Mouse (Mus musculus): ENCODE results near the gene Syt9. TPM values are rescaled to one million over a fixed set of nuclear protein-coding genes. Genes with fewer than 3 reads are reported as not detected.

Syt9 gene
- polyA plus RNA-seq, 1 experiment from 2014 or later: 2.0 TPM

GRCm38 (mm10) chr7:107400061-107400799 lies 29.7 kb downstream of the Syt9 start:
- no peaks in the 10 kb centered on the region for H3K27me3 ChIP-seq (ENCODE audit: low read depth, poor library complexity, severe bottlenecking)
- DNase-seq (ENCODE audit: low spot score): no peak
- H3K36me3 ChIP-seq: no peaks in the 10 kb centered on the region
- WGBS: 94% methylated on average over 15 of the region's 15 CpGs
- H3K4me1 ChIP-seq: no peaks in the 10 kb centered on the region
- H3K27ac ChIP-seq: no peak overlapping the region
- no peak overlapping the region for H3K4me3 ChIP-seq
- H3K9me3 ChIP-seq (replicated peaks): no peaks in the 10 kb centered on the region

GRCm38 (mm10) chr7:107403261-107403660 lies 32.7 kb downstream of the Syt9 start:
- no peaks in the 10 kb centered on the region for H3K9me3 ChIP-seq (replicated peaks)
- no peaks in the 10 kb centered on the region for H3K36me3 ChIP-seq
- H3K27ac ChIP-seq: no peak overlapping the region
- H3K4me1 ChIP-seq: no peaks in the 10 kb centered on the region
- no peak overlapping the region for H3K4me3 ChIP-seq
- WGBS: 92% methylated on average over 3 of the region's 3 CpGs
- no peaks in the 10 kb centered on the region for H3K27me3 ChIP-seq (ENCODE audit: low read depth, poor library complexity, severe bottlenecking)
- DNase-seq (ENCODE audit: low spot score): no peak

GRCm38 (mm10) chr7:107414928-107415327 lies 44.4 kb downstream of the Syt9 start:
- no peak for DNase-seq (ENCODE audit: low spot score)
- no peaks in the 10 kb centered on the region for H3K27me3 ChIP-seq (ENCODE audit: low read depth, poor library complexity, severe bottlenecking)
- H3K9me3 ChIP-seq (replicated peaks): no peaks in the 10 kb centered on the region
- no peak overlapping the region for H3K27ac ChIP-seq
- H3K4me3 ChIP-seq: no peak overlapping the region
- WGBS: 90% methylated on average over 6 of the region's 6 CpGs
- no peaks in the 10 kb centered on the region for H3K4me1 ChIP-seq
- no peaks in the 10 kb centered on the region for H3K36me3 ChIP-seq

- no peak overlapping the region for H3K27ac ChIP-seq
- H3K4me1 ChIP-seq: no peaks in the 10 kb centered on the region
- H3K27me3 ChIP-seq (ENCODE audit: low read depth, poor library complexity, severe bottlenecking): no peaks in the 10 kb centered on the region
- no peak overlapping the region for H3K4me3 ChIP-seq
- no peaks in the 10 kb centered on the region for H3K36me3 ChIP-seq
- H3K9me3 ChIP-seq (replicated peaks): no peaks in the 10 kb centered on the region
- WGBS: 80% methylated on average over 3 of the region's 3 CpGs
- no peak for DNase-seq (ENCODE audit: low spot score)
Observed at GRCm38 (mm10) chr7:107417043-107417850, 46.7 kb downstream of the Syt9 start.

- Histone ChIP-seq H3K4me1 (no peaks in the 10 kb centered on the region), H3K4me3 (no peak overlapping the region), H3K9me3 (replicated peaks) (no peaks in the 10 kb centered on the region), H3K36me3 (no peaks in the 10 kb centered on the region), H3K27me3 (ENCODE audit: low read depth, poor library complexity, severe bottlenecking) (no peaks in the 10 kb centered on the region), H3K27ac (no peak overlapping the region)
- 84% methylated on average over 3 of the region's 3 CpGs for WGBS
- DNase-seq (ENCODE audit: low spot score): no peak
Observed at GRCm38 (mm10) chr7:107437381-107437780, 66.9 kb downstream of the Syt9 start.

GRCm38 (mm10) chr7:107444579-107444978 lies 74.1 kb downstream of the Syt9 start:
- H3K27ac ChIP-seq: no peak overlapping the region
- no peaks in the 10 kb centered on the region for H3K27me3 ChIP-seq (ENCODE audit: low read depth, poor library complexity, severe bottlenecking)
- H3K36me3 ChIP-seq: no peaks in the 10 kb centered on the region
- no peaks in the 10 kb centered on the region for H3K4me1 ChIP-seq
- no peak overlapping the region for H3K4me3 ChIP-seq
- no peaks in the 10 kb centered on the region for H3K9me3 ChIP-seq (replicated peaks)
- DNase-seq (ENCODE audit: low spot score): no peak

- Histone ChIP-seq H3K27ac (no peak overlapping the region), H3K9me3 (replicated peaks) (no peaks in the 10 kb centered on the region), H3K4me3 (no peak overlapping the region), H3K36me3 (no peaks in the 10 kb centered on the region), H3K4me1 (no peaks in the 10 kb centered on the region), H3K27me3 (ENCODE audit: low read depth, poor library complexity, severe bottlenecking) (no peaks in the 10 kb centered on the region)
- no peak for DNase-seq (ENCODE audit: low spot score)
- 78% methylated on average over 2 of the region's 2 CpGs for WGBS
Observed at GRCm38 (mm10) chr7:107454660-107455059, 84.1 kb downstream of the Syt9 start.

- 76% methylated on average over 5 of the region's 5 CpGs for WGBS
- Histone ChIP-seq H3K4me3 (no peak overlapping the region), H3K36me3 (no peaks in the 10 kb centered on the region), H3K9me3 (replicated peaks) (no peaks in the 10 kb centered on the region), H3K4me1 (no peaks in the 10 kb centered on the region), H3K27ac (no peak overlapping the region), H3K27me3 (ENCODE audit: low read depth, poor library complexity, severe bottlenecking) (no peaks in the 10 kb centered on the region)
- no peak for DNase-seq (ENCODE audit: low spot score)
Observed at GRCm38 (mm10) chr7:107455118-107455521, 84.6 kb downstream of the Syt9 start.

- WGBS: 88% methylated on average over 3 of the region's 4 CpGs
Observed at GRCm38 (mm10) chr7:107461167-107461566, 90.6 kb downstream of the Syt9 start.

GRCm38 (mm10) chr7:107461699-107462440 lies 91.3 kb downstream of the Syt9 start:
- DNase-seq (ENCODE audit: low spot score): no peak
- Histone ChIP-seq H3K4me1 (no peaks in the 10 kb centered on the region), H3K27me3 (ENCODE audit: low read depth, poor library complexity, severe bottlenecking) (no peaks in the 10 kb centered on the region), H3K36me3 (no peaks in the 10 kb centered on the region), H3K27ac (no peak overlapping the region), H3K4me3 (no peak overlapping the region), H3K9me3 (replicated peaks) (no peaks in the 10 kb centered on the region)
- 77% methylated on average over 1 of the region's 1 CpGs for WGBS

More at GRCm38 (mm10) chr7:107461167-107461566, 90.6 kb downstream of the Syt9 start:
- H3K4me3 ChIP-seq: no peak overlapping the region
- no peak for DNase-seq (ENCODE audit: low spot score)
- no peaks in the 10 kb centered on the region for H3K4me1 ChIP-seq
- no peak overlapping the region for H3K27ac ChIP-seq
- no peaks in the 10 kb centered on the region for H3K9me3 ChIP-seq (replicated peaks)
- no peaks in the 10 kb centered on the region for H3K27me3 ChIP-seq (ENCODE audit: low read depth, poor library complexity, severe bottlenecking)
- no peaks in the 10 kb centered on the region for H3K36me3 ChIP-seq

GRCm38 (mm10) chr7:107462962-107463361 lies 92.4 kb downstream of the Syt9 start:
- Histone ChIP-seq H3K4me1 (no peaks in the 10 kb centered on the region), H3K36me3 (no peaks in the 10 kb centered on the region), H3K4me3 (no peak overlapping the region), H3K9me3 (replicated peaks) (no peaks in the 10 kb centered on the region), H3K27me3 (ENCODE audit: low read depth, poor library complexity, severe bottlenecking) (no peaks in the 10 kb centered on the region), H3K27ac (no peak overlapping the region)
- DNase-seq (ENCODE audit: low spot score): no peak
- WGBS: 38% methylated on average over 3 of the region's 3 CpGs

GRCm38 (mm10) chr7:107465081-107465480 lies 94.6 kb downstream of the Syt9 start:
- DNase-seq (ENCODE audit: low spot score): no peak
- H3K27me3 ChIP-seq (ENCODE audit: low read depth, poor library complexity, severe bottlenecking): no peaks in the 10 kb centered on the region
- H3K27ac ChIP-seq: no peak overlapping the region
- H3K4me1 ChIP-seq: no peaks in the 10 kb centered on the region
- H3K4me3 ChIP-seq: no peak overlapping the region
- H3K36me3 ChIP-seq: no peaks in the 10 kb centered on the region
- no peaks in the 10 kb centered on the region for H3K9me3 ChIP-seq (replicated peaks)
- WGBS: 81% methylated on average over 3 of the region's 3 CpGs
